Mouse (Mus musculus) G1E (cell line): Measurements from ENCODE around the gene Ssh1. TPM values are rescaled to one million over a fixed set of nuclear protein-coding genes. Genes with fewer than 3 reads are reported as not detected.

Experiments
- ATAC-seq: 2 replicates; pipeline ENCODE4 v1.8.0; 2016; ENCODE audit warnings: mild to moderate bottlenecking; ENCODE audit not compliant: insufficient number of reproducible peaks, poor library complexity, low FRiP score, severe bottlenecking; ENCODE audit errors: extremely low read depth
- DNase-seq: peaks from one replicate; pipeline ENCODE4 v3.0.0; 2012; ENCODE audit warnings: low spot score
- H3K27me3 ChIP-seq: 2 replicates; pipeline ENCODE4 v1.6.1; 2012; ENCODE audit warnings: mild to moderate bottlenecking, low read length, inconsistent platforms; ENCODE audit not compliant: insufficient read depth
- H3K36me3 ChIP-seq: replicated peaks from 2 replicates; pipeline ENCODE3; 2012; ENCODE audit warnings: mild to moderate bottlenecking, inconsistent platforms
- H3K4me1 ChIP-seq: 2 replicates; pipeline ENCODE4 v1.6.1; 2012; ENCODE audit warnings: low read depth, low read length, inconsistent platforms, mixed read lengths; ENCODE audit not compliant: insufficient read depth
- H3K4me3 ChIP-seq: 2 replicates; pipeline ENCODE4 v1.5.1; 2012; ENCODE audit warnings: low read depth, mild to moderate bottlenecking, inconsistent platforms, low read length, moderate library complexity, mixed read lengths
- H3K9me3 ChIP-seq: replicated peaks from 2 replicates; pipeline ENCODE4 v1.6.1; 2012; ENCODE audit warnings: inconsistent platforms
- CTCF ChIP-seq: IDR thresholded peaks from 2 replicates; pipeline ENCODE4 v1.5.1; 2012; ENCODE audit warnings: low read depth, low read length, inconsistent platforms, mixed read lengths
- GATA1 ChIP-seq: IDR thresholded peaks from 2 replicates; pipeline ENCODE4 v1.6.1; 2012; ENCODE audit warnings: borderline replicate concordance, low read length, inconsistent platforms, mixed read lengths
- GATA2 ChIP-seq: IDR thresholded peaks from 2 replicates; pipeline ENCODE4 v1.6.1; 2012; ENCODE audit warnings: low read depth, low read length, inconsistent platforms, borderline replicate concordance
- POLR2AphosphoS5 ChIP-seq: IDR thresholded peaks from 2 replicates; pipeline ENCODE4 v1.6.1; 2012; ENCODE audit warnings: low read depth, low read length, inconsistent platforms; ENCODE audit not compliant: insufficient replicate concordance
- TAL1 ChIP-seq: conservative IDR thresholded peaks from 2 replicates; pipeline ENCODE4 v1.6.1; 2012; ENCODE audit warnings: low read depth, low read length, inconsistent platforms, mixed read lengths
- polyA plus RNA-seq: library from polyadenylated mRNA; stranded (reverse); fragments of >175 nt; gene quantifications from 2 replicates; pipeline ENCODE4 v1.2.3, GENCODE M21; 2012
- total RNA-seq, 2 experiments: library from RNA; stranded (forward) in 1 of 2; stranded (reverse) in 1 of 2; fragments of 200-1000 nt in 1 of 2; fragments of >200 nt in 1 of 2; fragmentation: Nextera tagmentation in 1 of 2; gene quantifications; 2 replicates each; pipeline ENCODE4 v1.2.3; 2014 to 2017

Ssh1 gene
- total and polyA plus RNA-seq, 3 experiments = 3.3 to 28.4 (median 13.8) TPM

DNA sequence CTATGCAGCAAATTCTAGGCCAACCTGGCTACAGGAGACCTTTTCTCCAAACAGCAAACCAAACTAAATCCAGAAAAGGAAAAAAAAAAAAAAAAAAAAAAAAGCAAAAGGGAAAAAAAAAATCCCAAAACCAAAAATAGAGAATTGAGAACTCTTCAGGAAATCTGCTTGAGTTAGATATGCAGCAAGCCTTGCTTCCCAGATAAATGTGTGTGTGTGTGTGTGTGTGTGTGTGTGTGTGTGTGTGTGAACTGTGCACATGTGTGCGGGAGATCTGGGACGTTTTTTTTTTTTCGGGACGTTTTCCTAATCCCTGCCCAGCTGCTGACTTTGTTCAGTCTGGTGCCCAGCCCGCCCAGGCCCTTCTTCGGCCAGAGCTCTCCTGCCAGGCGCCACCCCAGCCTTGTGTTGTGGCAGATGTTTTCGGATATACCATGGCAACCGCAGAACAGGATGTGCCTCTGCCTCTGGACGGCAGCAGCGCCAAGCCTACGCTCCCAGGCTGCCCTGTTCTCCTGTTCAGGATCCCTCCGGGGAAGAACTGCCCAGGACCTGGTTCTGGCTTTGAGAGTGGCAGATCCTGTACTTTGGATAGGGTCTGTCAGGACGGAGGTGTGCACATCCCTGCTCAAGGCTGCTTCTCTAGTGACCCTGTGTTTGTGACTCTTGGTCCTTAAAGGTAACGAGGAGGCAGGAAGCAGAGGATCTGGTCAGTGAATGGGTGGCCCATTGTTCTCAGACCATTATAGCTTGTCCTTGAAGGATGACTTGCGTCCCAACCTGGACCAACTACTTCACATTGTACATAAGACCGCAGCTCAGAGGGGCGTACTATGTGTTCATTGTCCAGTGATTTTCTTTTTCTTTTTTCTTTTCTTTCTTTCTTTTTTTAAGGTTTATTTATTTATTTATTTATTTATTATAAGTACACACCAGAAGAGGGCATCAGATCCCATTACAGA lies 62.8 kb downstream of the Ssh1 start:
- H3K9me3 ChIP-seq = peaks cover 14% of the 10 kb centered on the region
- TF ChIP-seq GATA1 = no peak
- no peak for TF ChIP-seq GATA2
- TF ChIP-seq CTCF = no peak
- TF ChIP-seq POLR2AphosphoS5 = no peak
- TF ChIP-seq TAL1 = no peak
- peaks cover 18% of the 10 kb centered on the region for H3K27me3 ChIP-seq
- ATAC-seq = no peak
- H3K4me1 ChIP-seq = peaks cover 3% of the 10 kb centered on the region
- no peak for DNase-seq
- H3K36me3 ChIP-seq = no peaks in the 10 kb centered on the region
- H3K4me3 ChIP-seq = no peak overlapping the region

DNA sequence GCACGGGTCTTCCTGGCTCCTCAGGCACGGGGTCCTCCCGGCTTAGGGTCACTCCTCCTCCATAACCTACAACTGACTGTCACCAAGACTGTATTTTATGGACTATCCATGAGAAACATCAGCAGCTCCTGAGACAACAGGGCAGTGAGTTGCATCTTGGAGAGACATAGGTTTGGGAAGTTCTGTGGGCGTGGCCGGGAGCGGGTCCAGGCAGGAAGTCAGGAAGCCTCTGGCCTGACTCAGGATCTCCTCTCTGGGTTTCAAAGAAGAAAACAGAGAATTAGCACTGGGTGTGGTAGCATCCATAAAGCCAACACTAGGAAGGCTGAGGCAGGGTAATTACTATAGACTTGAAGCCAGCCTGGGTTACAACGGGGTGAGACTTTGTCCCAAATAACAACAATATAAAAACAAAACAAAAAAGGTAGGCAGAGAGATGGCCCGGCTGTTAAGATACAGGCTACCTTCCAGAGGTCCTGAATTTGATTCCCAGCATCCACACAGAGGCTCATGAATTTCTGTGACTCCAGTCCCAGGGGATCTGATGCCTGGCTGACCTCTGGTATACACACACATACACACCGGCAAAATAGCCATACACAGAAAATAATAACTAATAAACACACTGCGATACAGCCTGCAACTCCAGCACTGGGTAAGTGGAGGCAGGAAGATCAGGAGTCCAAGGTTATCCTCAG lies 63.6 kb downstream of the Ssh1 start:
- DNase-seq (no peak), ATAC-seq (no peak)
- TF ChIP-seq GATA2 = no peak
- TF ChIP-seq CTCF = no peak
- TF ChIP-seq GATA1 = no peak
- TF ChIP-seq TAL1 = no peak
- TF ChIP-seq POLR2AphosphoS5 = no peak
- Histone ChIP-seq H3K27me3 (peaks cover 16% of the 10 kb centered on the region), H3K4me3 (no peak overlapping the region), H3K36me3 (no peaks in the 10 kb centered on the region), H3K9me3 (peaks cover 14% of the 10 kb centered on the region), H3K4me1 (peaks cover 10% of the 10 kb centered on the region)

DNA sequence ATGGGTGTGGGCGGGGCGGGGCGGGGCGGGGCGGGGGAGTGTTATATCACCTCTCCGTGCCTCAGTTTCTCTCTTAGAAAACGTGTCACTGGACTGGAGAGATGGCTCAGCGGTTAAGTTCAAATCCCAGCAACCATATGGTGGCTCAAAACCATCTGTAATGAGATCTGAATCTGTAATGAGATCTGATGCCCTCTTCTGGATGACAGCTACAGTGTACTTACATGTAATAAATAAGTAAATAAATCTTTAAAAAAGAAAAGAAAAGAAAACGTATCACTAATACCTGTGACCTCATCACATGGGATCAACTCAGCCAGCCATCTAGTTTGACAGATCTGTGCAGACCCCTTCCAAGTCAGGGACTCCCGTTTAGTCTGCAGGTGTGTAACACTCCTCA lies 64.2 kb downstream of the Ssh1 start:
- no peak for ATAC-seq
- Histone ChIP-seq H3K4me1 (peaks cover 16% of the 10 kb centered on the region), H3K4me3 (no peak overlapping the region), H3K9me3 (peaks cover 14% of the 10 kb centered on the region), H3K27me3 (peaks cover 14% of the 10 kb centered on the region), H3K36me3 (no peaks in the 10 kb centered on the region)
- TF ChIP-seq GATA1 = no peak
- no peak for TF ChIP-seq GATA2
- no peak for TF ChIP-seq TAL1
- TF ChIP-seq CTCF = no peak
- TF ChIP-seq POLR2AphosphoS5 = no peak
- DNase-seq = no peak

- DNase-seq (no peak), ATAC-seq (peak; percentile 22)
- peaks cover 14% of the 10 kb centered on the region for H3K9me3 ChIP-seq
- peaks cover 22% of the 10 kb centered on the region for H3K4me1 ChIP-seq
- H3K36me3 ChIP-seq = no peaks in the 10 kb centered on the region
- H3K4me3 ChIP-seq = no peak overlapping the region
- peaks cover 7% of the 10 kb centered on the region; the same call in 1 of the 2 replicates for H3K27me3 ChIP-seq
- TF ChIP-seq TAL1 (no peak), GATA1 (no peak), POLR2AphosphoS5 (no peak), CTCF (no peak), GATA2 (no peak)
These were observed 69.1 kb downstream of the Ssh1 start for GRCm38 (mm10) chr5:113924608-113925007.

DNA sequence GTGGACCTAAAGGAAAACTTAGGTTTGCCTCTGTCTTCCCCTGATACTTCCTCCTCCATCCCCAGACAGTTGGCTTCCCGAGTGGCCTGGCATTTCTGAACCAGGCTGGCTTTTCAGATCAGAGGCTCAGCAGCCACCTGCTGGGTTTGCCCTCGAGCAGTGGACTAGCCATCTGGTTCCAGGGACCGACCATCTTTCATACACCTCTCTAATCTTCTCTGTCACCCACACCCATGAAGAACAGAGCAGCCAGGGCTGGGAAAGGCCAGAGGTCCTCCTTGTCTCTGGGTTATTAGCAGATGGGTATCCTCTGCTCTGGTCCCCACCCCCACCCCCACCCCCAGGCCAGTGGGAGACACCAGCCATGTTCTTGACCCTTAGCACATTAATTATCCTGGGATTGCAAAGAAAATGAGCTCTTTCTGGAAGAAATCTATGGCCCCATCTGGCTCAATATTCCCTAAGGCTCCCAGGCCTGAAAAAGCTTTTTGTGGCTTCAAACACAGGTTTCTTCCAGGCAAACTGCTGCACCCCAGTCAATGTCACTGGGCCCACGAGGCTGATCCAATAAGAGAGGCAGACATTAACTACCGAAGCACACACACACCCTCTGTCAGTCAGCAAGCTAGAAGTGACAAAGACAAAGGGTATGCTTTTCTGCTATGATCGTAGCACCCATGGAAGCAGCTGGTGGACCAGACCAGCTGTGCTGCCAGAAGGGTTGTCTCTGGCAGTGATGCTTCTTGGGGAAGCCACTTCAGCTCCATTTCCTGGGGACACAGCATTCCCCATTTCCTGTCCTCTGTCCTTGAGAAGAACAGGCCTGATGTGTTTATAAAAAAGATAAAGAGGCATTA lies 72.2 kb downstream of the Ssh1 start:
- H3K27me3 ChIP-seq = peaks cover 17% of the 10 kb centered on the region
- peaks cover 30% of the 10 kb centered on the region for H3K4me1 ChIP-seq
- DNase-seq = no peak
- no peaks in the 10 kb centered on the region for H3K9me3 ChIP-seq
- TF ChIP-seq POLR2AphosphoS5 = no peak
- TF ChIP-seq TAL1 = no peak
- no peak for TF ChIP-seq GATA2
- H3K36me3 ChIP-seq = no peaks in the 10 kb centered on the region
- H3K4me3 ChIP-seq = no peak overlapping the region
- ATAC-seq = no peak
